Mouse (Mus musculus): Measurements from ENCODE around the gene Slc28a3. TPM values are rescaled to one million over a fixed set of nuclear protein-coding genes. Genes with fewer than 3 reads are reported as not detected.

Gene Slc28a3
- polyA plus RNA-seq, 1 experiment from 2014 or later: not detected

DNA sequence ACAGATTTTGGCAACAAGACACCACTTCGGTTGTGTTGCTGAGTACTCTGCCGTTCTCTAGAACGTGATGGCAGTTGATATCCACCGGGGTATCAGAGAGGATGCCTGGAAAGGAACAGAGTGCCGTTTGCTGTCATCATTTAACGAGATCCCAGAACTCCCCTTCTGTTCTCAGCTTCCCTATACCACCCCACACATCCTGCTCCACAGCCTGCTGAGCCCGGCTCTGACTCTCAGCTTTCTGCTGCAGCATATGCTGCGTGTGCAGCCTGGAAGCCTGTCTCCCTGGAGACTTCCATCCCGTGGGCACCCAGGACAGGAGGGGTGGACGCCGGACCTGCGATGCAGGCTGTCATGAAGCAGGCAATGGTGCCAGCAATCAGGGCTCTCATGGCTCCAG is 52.5 kb downstream of the Slc28a3 start:
- WGBS: 81% methylated on average over 12 of the region's 12 CpGs
- ATAC-seq (ENCODE audit: low FRiP score, low read depth): no peak

DNA sequence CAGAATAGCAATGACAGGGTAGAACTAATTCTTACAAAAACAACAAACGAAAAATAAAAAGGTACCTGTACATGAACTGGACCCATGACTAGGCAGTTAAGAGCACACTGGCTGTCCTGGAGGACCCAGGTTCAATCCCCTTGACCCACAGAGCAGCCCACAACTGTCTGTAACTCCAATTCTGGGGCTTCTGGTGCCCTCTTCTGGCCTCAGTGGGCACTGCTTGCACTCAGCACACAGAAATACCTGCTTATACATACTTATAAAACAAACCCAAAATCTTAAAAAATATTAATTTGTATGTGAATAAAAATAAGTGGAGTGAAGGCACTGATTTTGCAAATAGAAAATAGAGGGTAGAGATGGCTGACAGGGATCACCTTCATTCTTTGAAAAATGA is 54.7 kb downstream of the Slc28a3 start:
- H3K27ac ChIP-seq (replicated peaks): no peak overlapping the region
- ATAC-seq (ENCODE audit: low FRiP score, low read depth): no peak
- no peak overlapping the region for H3K4me2 ChIP-seq (replicated peaks)
- 0 out of 2 replicates have a peak, but pooled peaks cover 3% of the 10 kb centered on the region for H3K4me1 ChIP-seq
- H3K4me3 ChIP-seq: no peak overlapping the region
- H3K36me3 ChIP-seq: no peaks in the 10 kb centered on the region
- 58% methylated on average over 1 of the region's 1 CpGs for WGBS
- H3K27me3 ChIP-seq: no peaks in the 10 kb centered on the region
- no peaks in the 10 kb centered on the region for H3K9me3 ChIP-seq
- H3K9ac ChIP-seq (replicated peaks): no peak overlapping the region

More for the DNA sequence above, 52.5 kb downstream of the Slc28a3 start:
- Histone ChIP-seq H3K9ac (replicated peaks) (no peak overlapping the region), H3K4me1 (no peaks in the 10 kb centered on the region), H3K4me2 (replicated peaks) (no peak overlapping the region), H3K27ac (replicated peaks) (no peak overlapping the region), H3K4me3 (no peak overlapping the region), H3K9me3 (no peaks in the 10 kb centered on the region), H3K36me3 (no peaks in the 10 kb centered on the region), H3K27me3 (no peaks in the 10 kb centered on the region)

DNA sequence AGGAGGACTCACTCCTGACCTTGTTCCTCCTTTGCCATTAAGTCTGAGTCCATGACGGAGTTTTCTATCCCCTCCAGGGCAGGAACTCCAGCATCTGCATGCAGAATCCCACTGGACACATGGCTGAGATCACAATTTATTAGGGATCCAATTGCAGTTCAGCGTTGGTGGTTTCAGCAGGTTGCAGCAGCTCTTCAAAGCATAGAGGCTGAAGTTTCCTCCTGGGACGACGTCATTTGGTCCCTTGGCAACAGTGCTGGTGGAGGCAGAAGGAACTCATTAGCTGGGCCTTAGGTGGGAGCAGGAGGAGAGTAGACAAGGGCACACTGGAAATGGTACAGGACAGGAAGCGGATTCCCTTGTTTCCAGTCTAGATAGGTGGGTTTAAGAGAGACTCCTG is 55.1 kb downstream of the Slc28a3 start:
- 71% methylated on average over 5 of the region's 5 CpGs for WGBS
- ATAC-seq (ENCODE audit: low FRiP score, low read depth): no peak

DNA sequence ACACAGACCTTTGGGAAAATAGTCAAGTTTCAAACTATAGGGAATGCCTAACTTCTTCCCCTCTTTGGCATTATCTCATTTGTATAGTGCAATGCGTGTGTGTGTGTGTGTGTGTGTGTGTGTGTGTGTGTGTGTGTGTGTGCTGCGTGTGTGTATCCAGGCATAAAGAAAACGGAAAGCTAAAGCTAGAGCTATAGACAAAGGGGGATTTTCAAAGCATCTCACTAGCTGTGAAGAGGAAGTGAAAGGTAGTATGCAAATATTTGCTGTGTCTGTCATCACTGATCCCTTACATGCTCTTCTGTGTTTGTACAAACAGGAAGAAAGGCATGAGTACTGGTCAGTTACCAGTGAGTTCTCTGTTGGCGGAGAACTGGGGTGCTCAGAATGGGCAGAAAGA is 58.8 kb downstream of the Slc28a3 start:
- H3K4me3 ChIP-seq: no peak overlapping the region
- no peak overlapping the region for H3K4me2 ChIP-seq (replicated peaks)
- H3K4me1 ChIP-seq: peaks cover 20% of the 10 kb centered on the region
- no peak overlapping the region for H3K27ac ChIP-seq (replicated peaks)
- WGBS: 69% methylated on average over 4 of the region's 4 CpGs
- H3K9ac ChIP-seq (replicated peaks): no peak overlapping the region
- H3K27me3 ChIP-seq: no peaks in the 10 kb centered on the region; the same call in 1 of the 2 replicates
- no peak for ATAC-seq (ENCODE audit: low FRiP score, low read depth)
- H3K9me3 ChIP-seq: no peaks in the 10 kb centered on the region
- H3K36me3 ChIP-seq: no peaks in the 10 kb centered on the region

More for the DNA sequence above, 55.1 kb downstream of the Slc28a3 start:
- H3K4me1 ChIP-seq: 0 out of 2 replicates have a peak, but pooled peaks cover 3% of the 10 kb centered on the region
- no peaks in the 10 kb centered on the region for H3K9me3 ChIP-seq
- no peak overlapping the region for H3K9ac ChIP-seq (replicated peaks)
- H3K4me3 ChIP-seq: no peak overlapping the region
- no peaks in the 10 kb centered on the region for H3K27me3 ChIP-seq
- no peaks in the 10 kb centered on the region for H3K36me3 ChIP-seq
- H3K27ac ChIP-seq (replicated peaks): no peak overlapping the region
- H3K4me2 ChIP-seq (replicated peaks): no peak overlapping the region

DNA sequence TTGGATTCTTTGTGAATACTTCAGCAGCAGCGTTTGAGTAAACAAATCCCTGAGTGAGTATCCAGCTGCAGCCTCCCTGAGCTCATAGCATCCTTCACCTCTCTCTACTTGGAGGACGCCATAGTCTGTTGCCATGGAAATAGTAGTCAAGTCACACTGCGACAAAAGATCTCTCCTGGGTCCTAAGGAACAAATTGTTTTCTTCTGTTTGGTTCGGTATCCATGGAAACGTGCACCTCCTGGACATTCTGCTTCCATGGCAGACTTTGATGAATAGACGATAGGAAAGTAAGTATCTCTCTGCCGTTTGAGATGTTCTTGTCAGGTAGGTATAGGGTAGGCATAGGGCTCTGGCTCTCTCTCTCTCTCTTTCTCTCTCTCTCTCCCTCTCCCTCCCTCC is 63.1 kb downstream of the Slc28a3 start:
- 14% methylated on average over 7 of the region's 7 CpGs for WGBS
- Histone ChIP-seq H3K9me3 (no peaks in the 10 kb centered on the region), H3K4me3 (no peak overlapping the region), H3K27me3 (no peaks in the 10 kb centered on the region; the same call in 1 of the 2 replicates), H3K27ac (replicated peaks) (peak overlapping the region; percentile 22; the same call in 1 of the 2 replicates), H3K4me1 (peaks cover 35% of the 10 kb centered on the region), H3K36me3 (no peaks in the 10 kb centered on the region), H3K9ac (replicated peaks) (no peak overlapping the region), H3K4me2 (replicated peaks) (peak overlapping the region; percentile 3; the same call in 1 of the 2 replicates)
- peak; percentile 52 for ATAC-seq (ENCODE audit: low FRiP score, low read depth)

DNA sequence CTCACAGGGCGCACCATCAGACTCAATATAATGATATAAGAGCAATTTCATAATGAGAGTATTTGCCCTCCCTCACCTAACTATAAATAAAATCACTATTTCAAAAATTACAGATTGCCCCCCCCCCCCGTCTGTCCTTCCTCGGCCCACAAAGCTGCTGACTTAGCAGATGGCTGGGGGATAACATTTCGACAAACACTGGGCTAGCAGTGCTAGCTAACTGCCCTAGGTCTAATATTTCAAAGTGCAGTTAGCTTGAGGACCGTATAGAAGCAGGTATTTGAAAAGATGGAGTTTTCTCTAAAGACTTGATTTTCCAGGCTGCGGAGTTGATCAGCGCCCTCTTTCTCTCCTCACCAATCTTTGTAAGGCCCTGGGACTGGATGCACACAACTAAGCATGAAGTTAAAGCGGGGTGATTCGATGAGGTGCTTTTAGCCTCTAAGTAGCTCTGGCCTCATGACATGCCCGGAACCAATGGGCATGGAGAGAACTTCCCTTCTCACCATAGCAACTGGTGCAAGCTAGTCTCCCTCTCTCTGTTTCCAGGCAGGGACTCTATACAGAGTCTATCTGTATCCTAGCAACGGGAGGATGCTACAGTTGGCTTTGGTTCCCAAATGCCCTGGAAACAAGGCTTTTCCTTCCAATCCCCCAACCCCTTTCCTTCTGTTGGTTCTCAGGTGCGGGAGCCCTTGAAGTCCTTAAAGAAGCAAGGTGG is 66.8 kb downstream of the Slc28a3 start:
- Histone ChIP-seq H3K4me2 (replicated peaks) (no peak overlapping the region; the same call in 1 of the 2 replicates), H3K9me3 (no peaks in the 10 kb centered on the region), H3K4me3 (no peak overlapping the region), H3K4me1 (peaks cover 32% of the 10 kb centered on the region), H3K36me3 (no peaks in the 10 kb centered on the region), H3K27me3 (no peaks in the 10 kb centered on the region), H3K27ac (replicated peaks) (no peak overlapping the region), H3K9ac (replicated peaks) (no peak overlapping the region)
- WGBS: 46% methylated on average over 12 of the region's 12 CpGs
- peak; percentile 78; the same call in 1 of the 2 replicates for ATAC-seq (ENCODE audit: low FRiP score, low read depth)

DNA sequence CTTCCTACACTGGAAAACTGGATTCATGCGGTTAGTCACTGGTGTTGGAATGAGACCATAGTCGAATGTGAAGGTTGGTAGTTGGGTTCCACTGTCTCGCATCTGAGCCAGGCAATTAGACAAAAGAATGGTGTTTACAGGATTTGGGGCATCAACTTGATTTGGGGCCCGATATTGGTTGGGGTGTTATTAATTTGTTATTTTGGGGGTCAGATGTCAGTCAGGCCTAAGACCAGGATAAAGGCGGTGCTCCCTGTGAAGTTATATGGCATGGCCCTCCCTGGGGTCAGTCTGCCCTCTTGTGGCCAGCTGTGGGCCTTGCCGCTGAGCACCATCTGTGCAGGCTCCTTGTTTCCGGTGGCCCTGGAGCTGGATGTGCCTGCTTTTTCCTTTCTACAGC is 67.6 kb downstream of the Slc28a3 start:
- peak; percentile 63; the same call in 1 of the 2 replicates for ATAC-seq (ENCODE audit: low FRiP score, low read depth)
- Histone ChIP-seq H3K4me3 (no peak overlapping the region), H3K4me2 (replicated peaks) (no peak overlapping the region), H3K9ac (replicated peaks) (no peak overlapping the region), H3K27ac (replicated peaks) (no peak overlapping the region), H3K27me3 (no peaks in the 10 kb centered on the region), H3K4me1 (peaks cover 26% of the 10 kb centered on the region), H3K9me3 (no peaks in the 10 kb centered on the region), H3K36me3 (no peaks in the 10 kb centered on the region)
- WGBS: 43% methylated on average over 7 of the region's 7 CpGs

DNA sequence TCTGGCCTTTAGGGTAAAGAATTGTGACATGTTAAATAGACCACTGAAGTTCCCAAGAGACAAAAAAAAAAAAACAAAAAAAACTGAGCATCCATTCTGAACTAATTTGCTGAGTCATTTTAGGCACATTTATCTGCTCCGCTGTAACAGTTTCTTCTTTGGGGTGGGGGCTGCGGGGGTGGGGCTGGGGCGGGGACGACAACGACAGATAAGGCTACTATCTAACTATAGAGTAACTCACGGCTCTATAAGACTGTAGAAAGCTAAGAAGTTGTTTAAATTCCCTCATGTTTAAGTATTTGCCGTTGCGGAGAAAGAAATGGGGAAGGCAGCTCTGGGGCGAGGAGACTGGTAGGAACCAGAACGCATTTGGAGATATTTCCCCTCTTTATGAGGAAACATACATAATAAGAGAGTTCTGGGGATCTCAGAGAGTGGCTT is 68.1 kb downstream of the Slc28a3 start:
- no peak overlapping the region for H3K27ac ChIP-seq (replicated peaks)
- no peaks in the 10 kb centered on the region for H3K36me3 ChIP-seq
- ATAC-seq (ENCODE audit: low FRiP score, low read depth): no peak
- no peaks in the 10 kb centered on the region for H3K27me3 ChIP-seq
- no peak overlapping the region for H3K4me2 ChIP-seq (replicated peaks)
- H3K4me3 ChIP-seq: no peak overlapping the region
- no peak overlapping the region for H3K9ac ChIP-seq (replicated peaks)
- peaks cover 21% of the 10 kb centered on the region for H3K4me1 ChIP-seq
- WGBS: 88% methylated on average over 10 of the region's 10 CpGs
- no peaks in the 10 kb centered on the region for H3K9me3 ChIP-seq

DNA sequence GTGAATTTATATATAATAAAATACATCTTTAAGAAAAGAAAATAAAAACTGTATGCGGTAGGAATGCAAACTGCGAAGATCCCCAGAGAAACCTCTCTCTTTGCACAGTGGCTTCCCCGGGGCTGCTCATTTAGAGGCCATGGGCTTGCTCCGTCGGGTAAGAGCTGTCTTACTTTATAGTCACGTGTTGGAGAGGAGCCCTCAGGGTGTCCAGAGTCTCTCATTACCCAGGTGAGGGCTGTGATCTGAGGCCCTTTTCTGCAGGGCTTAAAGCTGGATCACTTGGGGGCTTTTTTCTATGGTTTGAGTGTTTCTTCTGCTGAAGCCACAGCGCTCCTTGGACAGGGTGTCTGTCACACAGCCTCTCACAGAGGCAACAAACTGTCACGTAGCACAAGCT is 68.5 kb downstream of the Slc28a3 start:
- peaks cover 17% of the 10 kb centered on the region for H3K4me1 ChIP-seq
- H3K36me3 ChIP-seq: no peaks in the 10 kb centered on the region
- H3K27me3 ChIP-seq: no peaks in the 10 kb centered on the region
- ATAC-seq (ENCODE audit: low FRiP score, low read depth): no peak
- H3K4me3 ChIP-seq: no peak overlapping the region
- no peaks in the 10 kb centered on the region for H3K9me3 ChIP-seq
- no peak overlapping the region for H3K4me2 ChIP-seq (replicated peaks)
- H3K27ac ChIP-seq (replicated peaks): no peak overlapping the region
- WGBS: 69% methylated on average over 8 of the region's 8 CpGs
- no peak overlapping the region for H3K9ac ChIP-seq (replicated peaks)

DNA sequence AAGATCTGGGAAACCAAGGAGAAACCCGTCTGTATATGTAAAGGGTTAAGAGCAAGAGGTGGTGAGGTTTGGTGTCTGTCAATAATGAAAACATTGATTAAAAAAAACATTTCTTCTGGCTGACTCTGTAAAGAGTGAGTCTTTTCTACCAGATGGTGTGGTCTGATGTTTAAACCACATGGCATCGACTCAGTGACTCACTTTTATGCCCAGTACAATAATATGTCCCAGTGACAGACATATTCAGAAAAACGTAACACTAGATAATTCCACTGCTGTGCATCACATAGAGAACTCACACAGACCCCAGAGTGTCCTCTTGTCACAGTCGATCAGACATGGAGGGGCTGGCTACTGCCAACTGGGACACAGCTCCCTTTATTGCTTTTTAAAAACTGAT is 69.1 kb downstream of the Slc28a3 start:
- Histone ChIP-seq H3K4me3 (no peak overlapping the region), H3K27ac (replicated peaks) (no peak overlapping the region), H3K36me3 (no peaks in the 10 kb centered on the region), H3K4me1 (peaks cover 14% of the 10 kb centered on the region), H3K4me2 (replicated peaks) (no peak overlapping the region), H3K9ac (replicated peaks) (no peak overlapping the region), H3K27me3 (no peaks in the 10 kb centered on the region), H3K9me3 (no peaks in the 10 kb centered on the region)
- 83% methylated on average over 4 of the region's 4 CpGs for WGBS
- no peak for ATAC-seq (ENCODE audit: low FRiP score, low read depth)

DNA sequence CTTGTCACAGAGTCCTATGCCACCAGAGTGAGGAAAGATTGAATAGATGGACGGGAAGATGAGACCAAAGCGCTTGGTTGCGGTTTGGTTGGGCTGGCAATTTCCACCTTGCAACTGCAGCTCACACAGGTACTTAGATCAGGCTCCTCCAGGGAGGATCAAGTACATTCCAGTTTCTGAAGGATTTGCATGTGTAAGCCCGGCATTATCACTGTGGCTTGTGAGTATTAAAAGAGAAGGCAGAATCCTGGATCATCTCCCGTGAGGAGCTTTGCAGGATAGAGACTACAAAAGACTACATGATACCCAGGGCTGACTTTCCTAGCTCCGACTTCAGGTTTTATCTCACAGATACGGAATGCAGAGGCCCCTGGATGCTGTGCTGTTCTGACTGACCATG is 71.7 kb downstream of the Slc28a3 start:
- no peak overlapping the region for H3K9ac ChIP-seq (replicated peaks)
- no peak overlapping the region for H3K27ac ChIP-seq (replicated peaks)
- WGBS: 61% methylated on average over 7 of the region's 7 CpGs
- ATAC-seq (ENCODE audit: low FRiP score, low read depth): no peak
- no peaks in the 10 kb centered on the region for H3K9me3 ChIP-seq
- peaks cover 9% of the 10 kb centered on the region for H3K4me1 ChIP-seq
- H3K27me3 ChIP-seq: no peaks in the 10 kb centered on the region
- H3K4me2 ChIP-seq (replicated peaks): no peak overlapping the region
- H3K4me3 ChIP-seq: no peak overlapping the region
- H3K36me3 ChIP-seq: no peaks in the 10 kb centered on the region

DNA sequence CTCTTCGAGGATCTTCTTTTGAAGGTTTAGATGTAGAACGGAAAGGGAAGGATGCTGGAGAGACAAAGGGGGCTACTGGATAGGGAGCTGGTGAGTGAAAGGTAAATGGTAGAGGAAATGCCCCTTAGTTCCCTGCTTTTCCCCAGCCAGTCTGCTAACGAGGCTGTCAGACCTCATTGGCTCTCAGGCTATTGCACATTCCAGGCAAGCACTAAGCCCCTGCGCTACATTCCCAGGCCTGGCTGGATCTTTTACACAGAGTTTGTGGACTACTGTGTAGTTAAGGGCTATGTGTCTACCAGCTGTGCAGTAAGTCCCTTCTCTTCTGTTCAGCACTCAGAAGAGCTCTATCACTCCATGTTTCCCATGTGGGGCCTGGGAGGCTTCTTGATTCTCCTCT is 72.3 kb downstream of the Slc28a3 start:
- WGBS: 54% methylated on average over 4 of the region's 4 CpGs
- H3K9me3 ChIP-seq: no peaks in the 10 kb centered on the region
- H3K4me1 ChIP-seq: peaks cover 4% of the 10 kb centered on the region; the same call in 1 of the 2 replicates
- no peaks in the 10 kb centered on the region for H3K27me3 ChIP-seq
- no peaks in the 10 kb centered on the region for H3K36me3 ChIP-seq
- H3K9ac ChIP-seq (replicated peaks): no peak overlapping the region
- H3K4me2 ChIP-seq (replicated peaks): no peak overlapping the region
- H3K4me3 ChIP-seq: no peak overlapping the region
- ATAC-seq (ENCODE audit: low FRiP score, low read depth): no peak
- H3K27ac ChIP-seq (replicated peaks): no peak overlapping the region

DNA sequence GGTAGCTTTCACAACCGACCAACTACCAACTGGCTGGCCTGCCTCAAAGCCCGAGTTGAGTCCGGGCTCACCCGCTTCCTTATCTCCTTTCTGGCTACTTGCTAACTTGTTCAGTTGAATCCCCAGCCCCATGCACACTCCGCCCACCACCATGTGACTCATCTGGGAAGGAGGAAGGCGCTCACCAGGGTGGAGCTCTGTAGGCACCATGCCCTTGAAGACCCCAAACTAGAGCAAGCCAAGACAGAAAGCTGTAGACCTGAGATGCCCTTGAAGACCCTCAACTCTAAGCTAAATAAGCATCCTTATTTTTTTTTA is 72.8 kb downstream of the Slc28a3 start:
- Histone ChIP-seq H3K36me3 (no peaks in the 10 kb centered on the region), H3K9ac (replicated peaks) (no peak overlapping the region), H3K4me2 (replicated peaks) (no peak overlapping the region), H3K4me3 (no peak overlapping the region), H3K27ac (replicated peaks) (no peak overlapping the region), H3K27me3 (no peaks in the 10 kb centered on the region), H3K4me1 (no peaks in the 10 kb centered on the region), H3K9me3 (no peaks in the 10 kb centered on the region)
- ATAC-seq (ENCODE audit: low FRiP score, low read depth): no peak
- WGBS: 69% methylated on average over 6 of the region's 6 CpGs

Measured in midbrain, embryonic 12.5 days (tissue).